In the genomic region with DNA sequence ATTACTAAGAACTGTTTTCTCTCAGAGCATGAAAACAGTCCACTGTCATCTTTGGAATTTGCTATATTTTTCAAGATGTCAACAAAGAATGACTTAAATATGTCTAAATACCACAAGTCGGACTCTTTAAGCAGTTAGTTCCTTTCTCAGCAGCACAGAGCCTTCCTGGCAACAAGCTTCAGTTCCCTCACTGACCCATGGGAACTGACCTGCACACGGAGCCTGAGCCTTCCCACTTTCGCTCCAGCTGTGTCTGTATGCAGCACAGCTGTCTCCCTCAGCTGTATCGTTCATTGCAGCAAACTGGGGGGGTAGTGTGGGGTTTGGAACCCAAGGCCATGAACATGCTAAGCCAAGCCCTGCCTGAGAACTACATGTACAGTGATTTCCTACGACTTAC, we compare ENCODE assay signal across 15 mouse cellular contexts.
DNase-seq lines count a peak whose midpoint lies in the region; ATAC-seq lines count a peak whose summit lies in the region.
"Had no signal": no experiment of that assay in that cellular context is flagged by ENCODE, and none has a peak within 500 bp of the region (broad histone marks: within the 10 kb centered on the region; RNA-seq: fewer than 3 reads in every experiment).

No protein-coding gene starts in this region.

- no peaks in the 10 kb centered on the region for H3K4me1 ChIP-seq in heart, embryonic 10.5 days
- no peaks in the 10 kb centered on the region for H3K4me1 ChIP-seq in lung, embryonic 16.5 days (replicated peaks; ENCODE audit: control insufficient read depth, insufficient read depth, low read length)
- H3K4me1 ChIP-seq: limb, embryonic 15.5 days; midbrain, embryonic 10.5 days had no signal

- no peak overlapping the region for H3K9ac ChIP-seq in lung, embryonic 16.5 days (ENCODE audit: low read length)
- H3K9ac ChIP-seq: limb, embryonic 15.5 days had no signal

- H3K36me3 ChIP-seq in heart, embryonic 10.5 days: no peaks in the 10 kb centered on the region
- no peaks in the 10 kb centered on the region for H3K36me3 ChIP-seq in lung, embryonic 16.5 days (ENCODE audit: control insufficient read depth, insufficient read depth, low read length)
- H3K36me3 ChIP-seq: limb, embryonic 15.5 days; midbrain, embryonic 10.5 days had no signal

- H3K4me3 ChIP-seq in heart, embryonic 10.5 days: no peak overlapping the region
- no peak overlapping the region for H3K4me3 ChIP-seq in lung, embryonic 16.5 days (ENCODE audit: low read length)
- H3K4me3 ChIP-seq: erythroblast, embryonic 14.5 days; limb, embryonic 15.5 days; midbrain, embryonic 10.5 days had no signal

- H3K9me3 ChIP-seq in heart, embryonic 10.5 days: no peaks in the 10 kb centered on the region
- H3K9me3 ChIP-seq in lung, embryonic 16.5 days (ENCODE audit: control insufficient read depth, low read length): no peaks in the 10 kb centered on the region
- H3K9me3 ChIP-seq: limb, embryonic 15.5 days; midbrain, embryonic 10.5 days had no signal

- WGBS in heart, embryonic 10.5 days: 77% methylated on average over 5 of the region's 5 CpGs
- WGBS in lung, embryonic 16.5 days: 41% methylated on average over 5 of the region's 5 CpGs

- ATAC-seq in lung, embryonic 16.5 days (ENCODE audit: low read depth): peak; percentile 89
- ATAC-seq: Patski had no signal

- no peaks in the 10 kb centered on the region for H3K27me3 ChIP-seq in heart, embryonic 10.5 days (ENCODE audit: insufficient read depth, poor library complexity, severe bottlenecking)
- no peaks in the 10 kb centered on the region for H3K27me3 ChIP-seq in lung, embryonic 16.5 days (ENCODE audit: control insufficient read depth, insufficient read depth, low read depth, low read length)
- H3K27me3 ChIP-seq: limb, embryonic 15.5 days; Patski had no signal

- DNase-seq in heart, adult 11 months: peak; percentile 97
- no peak for DNase-seq in heart, embryonic 10.5 days (ENCODE audit: low spot score)
- DNase-seq in testis, postnatal 14 days (ENCODE audit: low spot score): peak; percentile 12
- no peak for DNase-seq in testis, postnatal 10 days (ENCODE audit: low spot score)
- no peak for DNase-seq in cerebellum, adult 9-10 months
- no peak for DNase-seq in thymus, postnatal 36 days
- no peak for DNase-seq in c-Kit-positive CD71-positive TER-119-positive erythroid progenitor cells, embryonic 14.5 days (ENCODE audit: low spot score)
- DNase-seq: adrenal gland, postnatal 25 days; kidney, adult 9 months; layer of hippocampus, postnatal 36 days had no signal

- no peak overlapping the region for H3K4me2 ChIP-seq in lung, embryonic 16.5 days (ENCODE audit: low read depth, low read length)
- H3K4me2 ChIP-seq: limb, embryonic 15.5 days had no signal

- no peak overlapping the region for H3K27ac ChIP-seq in heart, embryonic 10.5 days
- H3K27ac ChIP-seq in lung, embryonic 16.5 days (ENCODE audit: low read length): no peak overlapping the region
- H3K27ac ChIP-seq: limb, embryonic 15.5 days; midbrain, embryonic 10.5 days had no signal

Comparison
In these comparisons a context has a peak if more than half of its experiments do, and no peak if none do; other contexts are left out.
1. DNase-seq: peak in heart, adult 11 months (single experiment) and testis, postnatal 14 days (single experiment); none in heart, embryonic 10.5 days (single experiment), testis, postnatal 10 days (single experiment), cerebellum, adult 9-10 months (single experiment), thymus, postnatal 36 days (0 of 2) and c-Kit-positive CD71-positive TER-119-positive erythroid progenitor cells, embryonic 14.5 days (single experiment).